Mouse (Mus musculus): ENCODE results near the gene Szt2.

Gene Szt2

GRCm38 (mm10) chr4:118413553-118413952 is 4.5 kb upstream of the Szt2 start:
- no peak for DNase-seq (ENCODE audit: low spot score in 2 of 2)

DNA sequence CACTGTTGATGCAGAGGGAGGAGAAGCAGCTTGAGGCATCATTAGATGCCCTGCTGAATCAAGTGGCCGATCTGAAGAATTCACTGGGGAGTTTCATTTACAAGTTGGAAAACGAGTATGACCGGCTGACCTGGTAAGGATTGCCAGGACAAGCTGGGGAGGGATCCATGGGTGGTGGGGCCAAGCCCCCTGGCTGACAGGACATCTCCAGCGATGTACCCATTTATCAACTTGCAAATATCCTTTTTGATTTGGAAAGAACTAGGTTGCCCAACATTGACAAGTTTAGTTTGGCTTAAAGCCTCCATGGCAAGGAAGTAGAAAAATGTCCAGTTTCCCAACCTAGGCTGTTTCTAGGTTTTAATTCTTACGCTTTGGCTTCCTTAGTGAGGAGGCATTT is 1.8 kb upstream of the Szt2 start:
- no peak for DNase-seq (ENCODE audit: low spot score in 2 of 2)

DNA sequence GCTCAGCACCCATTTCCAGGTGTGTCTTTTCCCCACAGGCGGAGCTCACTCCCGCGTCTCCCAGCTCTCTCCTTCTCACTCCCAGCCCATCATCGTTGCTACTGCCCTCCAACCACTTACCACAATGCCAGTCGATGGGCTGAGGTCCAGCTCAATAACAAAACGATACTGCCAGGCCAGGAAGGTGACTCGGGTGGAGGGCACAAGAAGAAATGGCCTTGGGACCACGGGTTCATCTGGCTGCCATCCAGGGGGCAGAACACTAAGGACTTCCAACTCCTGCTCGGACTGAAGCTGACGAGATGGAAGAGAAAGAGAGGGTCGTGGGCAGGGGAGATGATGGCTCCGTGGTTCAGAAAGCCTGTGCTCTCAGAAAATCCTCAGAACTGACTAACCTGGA is 6.4 kb downstream of the Szt2 start:
- DNase-seq (ENCODE audit: low spot score in 2 of 2) = no peak

- no peak for DNase-seq (ENCODE audit: low spot score in 2 of 2)
Measured at GRCm38 (mm10) chr4:118401918-118402317, 7.2 kb downstream of the Szt2 start.

DNA sequence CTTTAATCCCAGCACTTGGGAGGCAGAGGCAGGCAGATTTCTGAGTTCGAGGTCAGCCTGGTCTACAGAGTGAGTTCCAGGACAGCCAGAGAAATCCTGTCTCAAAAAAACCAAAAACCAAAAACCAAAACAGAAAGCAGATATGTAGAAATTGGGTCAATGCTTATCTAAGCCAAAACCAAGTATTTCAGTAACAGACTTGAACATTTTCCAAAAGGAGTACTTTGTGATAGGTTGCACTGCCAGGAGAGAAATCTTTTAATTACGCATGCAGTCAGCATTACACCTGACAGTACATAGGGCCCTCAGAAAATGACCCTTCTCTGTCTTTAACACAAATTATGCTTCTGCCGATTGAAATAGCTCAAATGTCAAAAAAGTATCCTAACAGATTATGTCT is 7.7 kb downstream of the Szt2 start:
- no peak for DNase-seq (ENCODE audit: low spot score in 2 of 2)

DNA sequence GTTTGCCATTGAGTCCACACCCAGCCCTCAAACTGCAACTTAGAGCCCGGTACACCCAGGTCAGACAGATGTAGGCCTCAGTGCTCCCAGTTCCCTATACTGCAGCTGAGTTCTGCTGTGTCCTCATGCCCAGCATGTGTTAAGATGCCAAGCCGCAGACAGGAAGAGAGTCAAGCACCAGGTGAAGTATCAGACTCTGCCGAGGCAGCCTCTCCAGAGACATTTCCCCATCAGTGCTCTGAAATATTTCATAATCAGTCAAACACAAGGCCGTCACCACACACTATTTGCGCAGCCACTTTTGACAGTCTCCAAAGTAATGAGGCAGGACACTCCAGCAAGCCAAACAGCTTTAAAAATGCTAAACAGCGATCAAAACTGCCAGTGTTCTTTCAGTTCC is 10.7 kb downstream of the Szt2 start:
- no peak for DNase-seq (ENCODE audit: low spot score in 2 of 2)

GRCm38 (mm10) chr4:118396433-118396832 is 12.6 kb downstream of the Szt2 start:
- DNase-seq (ENCODE audit: low spot score in 2 of 2) = no peak

DNA sequence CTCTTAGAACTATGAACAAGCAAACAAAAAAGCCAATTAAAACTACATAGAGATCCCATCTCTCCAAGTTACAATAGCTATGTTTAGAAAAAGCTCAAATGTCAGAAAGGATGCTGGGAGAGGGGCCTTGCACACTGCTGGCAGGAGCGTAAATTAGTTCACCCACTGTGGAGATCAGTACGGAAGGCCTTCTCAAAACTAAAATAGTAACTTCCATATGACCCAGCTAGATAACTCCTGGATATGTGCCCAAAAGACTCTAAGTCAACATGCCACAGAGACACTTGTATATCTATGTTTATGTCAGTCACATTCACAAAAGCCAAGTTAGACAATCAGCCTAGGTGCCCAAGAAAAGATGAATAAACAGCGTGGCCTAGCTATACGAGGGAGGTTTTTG is 13.8 kb downstream of the Szt2 start:
- DNase-seq (ENCODE audit: low spot score in 2 of 2) = no peak

DNA sequence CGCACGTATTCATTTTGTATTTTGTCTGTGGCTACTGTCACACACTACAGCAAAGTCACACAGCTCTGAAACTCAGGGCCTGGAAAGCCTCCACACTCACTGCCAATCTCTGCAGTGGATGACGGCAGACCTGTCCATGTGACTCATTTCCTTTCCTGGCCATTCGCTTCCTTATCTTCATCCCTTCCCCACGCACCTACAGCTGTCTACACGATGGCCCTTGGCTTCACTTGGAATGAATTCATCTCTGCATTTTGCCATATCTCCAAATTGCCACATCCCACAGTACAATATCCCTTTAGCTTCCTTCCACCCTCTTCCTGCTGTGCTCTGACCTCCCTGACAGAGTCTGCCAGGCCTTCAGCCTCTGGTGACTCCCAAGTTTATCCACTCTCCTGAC is 14.6 kb downstream of the Szt2 start:
- DNase-seq (ENCODE audit: low spot score in 2 of 2) = no peak

GRCm38 (mm10) chr4:118390146-118390545 is 18.9 kb downstream of the Szt2 start:
- DNase-seq (ENCODE audit: low spot score in 2 of 2) = no peak

GRCm38 (mm10) chr4:118387316-118387715 is 21.8 kb downstream of the Szt2 start:
- no peak for DNase-seq (ENCODE audit: low spot score in 2 of 2)

GRCm38 (mm10) chr4:118383271-118383670 is 25.8 kb downstream of the Szt2 start:
- no peak for DNase-seq (ENCODE audit: low spot score in 2 of 2)

DNA sequence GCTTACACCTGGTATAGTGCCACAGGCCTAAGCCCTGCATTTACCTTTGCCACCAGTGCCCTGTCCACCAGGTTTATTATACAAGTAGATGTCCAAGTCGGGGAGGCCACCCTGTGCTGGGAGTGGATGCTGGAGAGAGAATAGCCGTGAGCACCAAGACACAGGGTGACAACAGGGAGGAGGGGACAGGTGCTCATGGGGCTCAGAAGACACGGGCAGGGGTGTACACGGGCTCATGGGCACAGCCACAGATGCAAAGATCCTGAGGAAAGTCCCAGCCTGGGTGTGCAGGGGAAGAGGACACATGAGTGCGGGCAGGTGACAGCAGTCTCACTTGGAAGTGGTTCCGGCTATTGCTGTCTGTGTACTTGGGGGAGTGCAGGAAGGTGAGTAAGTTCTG is 33.1 kb downstream of the Szt2 start:
- no peak for DNase-seq (ENCODE audit: low spot score in 2 of 2)

DNA sequence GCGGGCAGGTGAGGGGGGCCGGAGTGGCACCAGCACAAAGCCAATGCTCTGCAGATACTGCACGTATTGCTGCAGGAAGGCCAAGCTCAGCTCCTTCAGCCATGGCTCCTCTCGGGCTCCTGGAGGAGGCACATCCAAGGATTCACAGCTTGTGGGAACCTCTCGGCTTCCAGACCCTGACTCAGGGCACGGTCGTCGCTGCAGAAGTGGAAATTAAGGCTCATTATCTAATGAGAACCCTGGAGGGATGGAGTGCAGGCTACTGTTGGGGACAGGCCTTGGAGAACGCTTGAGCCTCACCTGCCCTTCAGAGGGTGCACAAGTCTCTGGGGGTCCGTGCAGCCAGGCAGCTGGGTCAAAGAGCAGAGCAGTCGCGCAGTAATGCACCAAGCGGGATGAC is 37.3 kb downstream of the Szt2 start:
- DNase-seq (ENCODE audit: low spot score in 2 of 2) = no peak

DNA sequence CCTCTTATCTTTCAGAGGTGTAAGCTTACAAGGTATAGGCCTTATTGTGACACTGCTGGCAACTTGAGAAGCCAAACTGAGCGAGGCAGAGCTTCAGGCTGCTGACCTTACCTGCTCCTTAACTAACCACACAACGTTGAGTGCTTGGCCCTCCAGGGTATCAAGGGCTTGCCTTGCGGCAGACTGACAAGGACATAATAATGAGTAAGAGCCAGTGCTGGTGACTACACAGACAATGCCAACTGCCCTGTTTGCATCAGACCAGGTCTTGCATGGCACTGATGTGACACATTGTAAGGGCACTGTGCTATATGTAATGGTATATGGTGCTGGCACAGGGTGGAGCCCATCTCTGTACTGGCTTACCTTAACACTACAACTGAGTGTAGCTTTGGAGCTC is 40.5 kb downstream of the Szt2 start:
- no peak for DNase-seq (ENCODE audit: low spot score in 2 of 2)

GRCm38 (mm10) chr4:118367551-118367950 is 41.5 kb downstream of the Szt2 start:
- no peak for DNase-seq (ENCODE audit: low spot score in 2 of 2)

GRCm38 (mm10) chr4:118365991-118366390 is 43.1 kb downstream of the Szt2 start:
- no peak for DNase-seq (ENCODE audit: low spot score in 2 of 2)

DNA sequence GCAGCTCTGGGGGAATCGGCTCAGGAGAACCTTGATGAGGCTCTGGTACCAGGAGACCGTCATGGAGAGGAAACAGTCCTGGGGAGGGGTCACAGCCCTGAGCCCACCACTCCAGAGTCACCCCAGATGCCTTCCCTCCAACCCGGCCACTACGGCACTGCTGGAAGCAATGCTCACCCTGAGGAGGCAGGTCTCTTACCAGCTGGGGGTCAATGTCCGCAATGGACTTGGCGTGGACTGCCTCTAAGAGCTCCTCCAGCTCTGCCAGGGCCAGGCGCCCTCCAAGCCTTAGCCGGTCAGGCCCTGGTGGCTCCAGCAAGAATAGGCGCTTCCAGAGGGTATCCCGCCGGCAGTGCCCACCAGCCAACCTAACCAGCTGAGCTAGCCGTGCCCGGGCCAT is 44.4 kb downstream of the Szt2 start:
- no peak for DNase-seq (ENCODE audit: low spot score in 2 of 2)

DNA sequence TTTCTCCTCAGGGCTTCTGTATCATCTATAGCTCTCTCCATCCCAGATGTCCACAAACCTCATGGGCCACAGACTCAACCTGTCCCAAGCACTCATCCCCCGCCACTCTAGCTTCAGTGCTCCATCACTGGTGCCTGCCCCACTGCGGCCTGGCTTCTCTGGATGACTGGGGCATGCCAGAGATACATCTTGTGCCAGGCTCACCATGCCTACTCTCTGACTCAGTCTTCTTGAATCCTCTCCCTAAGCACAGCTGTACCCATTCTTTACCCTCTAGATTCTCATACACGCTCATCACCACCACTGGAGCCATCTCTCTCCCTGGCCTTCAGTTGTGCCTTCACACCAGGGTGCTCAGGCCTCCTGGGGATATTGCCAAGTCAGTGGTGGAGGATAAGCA is 45.1 kb downstream of the Szt2 start:
- no peak for DNase-seq (ENCODE audit: low spot score in 2 of 2)

DNA sequence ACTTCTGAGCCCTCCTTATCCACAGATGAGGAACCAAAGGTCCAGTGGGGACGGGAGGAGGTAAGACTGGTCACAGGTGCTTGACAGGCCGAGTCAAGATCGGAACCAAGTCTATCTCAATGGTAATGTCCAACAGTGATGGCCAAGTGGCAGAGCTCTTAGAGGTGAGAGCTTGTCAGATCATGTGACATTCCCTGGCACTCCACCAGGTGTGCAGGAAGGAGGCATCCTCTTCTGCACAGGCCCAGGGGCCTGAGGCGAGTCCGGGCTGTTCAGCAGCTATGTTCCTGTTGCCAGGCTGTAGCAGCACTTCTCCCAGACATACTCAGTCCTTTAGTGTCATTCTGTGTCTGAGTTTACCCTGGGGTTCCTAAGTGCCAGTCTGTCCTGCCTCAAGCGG is 46.2 kb downstream of the Szt2 start:
- no peak for DNase-seq (ENCODE audit: low spot score in 2 of 2)

DNA sequence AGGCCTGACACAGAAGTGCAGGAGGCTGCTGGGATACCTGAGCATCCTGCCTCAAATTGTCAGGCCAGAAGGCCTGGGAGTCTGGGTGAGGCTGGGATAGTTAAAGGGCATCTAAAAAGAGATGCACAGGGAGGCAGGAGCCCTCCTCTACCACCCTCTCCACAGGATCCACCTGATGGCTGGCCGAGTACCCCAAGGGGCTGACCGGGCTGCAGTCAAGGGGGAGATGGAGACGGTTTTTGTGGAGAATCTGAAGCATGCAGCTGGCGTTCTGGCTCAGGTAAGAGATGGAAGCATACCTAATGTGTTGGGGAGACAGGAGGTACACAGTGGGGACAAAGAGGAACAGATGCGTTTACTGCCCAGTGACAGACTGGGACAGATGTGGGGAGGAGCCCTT is 47.6 kb downstream of the Szt2 start:
- no peak for DNase-seq (ENCODE audit: low spot score in 2 of 2)

DNA sequence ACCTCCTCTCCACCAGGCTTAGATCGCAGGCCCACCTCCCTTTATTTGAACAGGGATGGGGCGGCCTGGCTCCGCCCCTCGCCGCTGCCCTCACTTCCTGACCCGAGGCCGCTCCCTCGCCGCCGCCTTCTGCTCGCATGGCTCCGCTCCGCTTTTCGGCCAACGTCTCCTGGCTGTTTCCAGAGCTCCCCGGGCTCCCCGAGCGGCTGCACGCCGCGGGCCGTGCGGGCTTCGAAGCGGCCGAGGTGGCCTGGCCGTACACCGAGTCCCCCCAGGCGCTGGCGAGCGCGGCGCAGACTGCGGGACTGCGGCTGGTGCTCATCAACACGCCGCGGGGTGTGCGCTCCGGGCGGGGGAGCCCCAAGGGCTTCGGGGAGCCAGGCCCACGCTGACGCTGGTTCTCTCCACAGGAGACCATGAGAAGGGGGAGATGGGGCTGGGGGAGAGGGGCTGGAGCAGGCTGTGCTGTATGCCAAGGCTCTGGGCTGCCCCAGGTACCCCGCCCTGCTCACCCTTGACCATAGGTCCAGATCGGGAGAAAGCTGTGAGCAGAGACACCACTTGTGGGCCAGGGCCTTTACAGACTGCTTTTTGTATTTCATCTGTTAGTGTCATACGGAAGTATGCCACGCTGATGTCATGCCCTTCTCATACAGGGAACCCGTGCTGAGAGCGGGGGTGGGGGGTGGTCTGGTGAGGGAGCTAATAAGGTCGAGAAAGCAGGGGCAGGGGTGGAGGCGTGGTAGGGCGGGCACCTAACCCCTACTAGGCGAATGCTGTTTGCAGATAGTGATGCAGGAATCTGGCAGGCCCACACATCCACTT is 49.0 kb downstream of the Szt2 start:
- peak; percentile 22 to 38 for DNase-seq (ENCODE audit: low spot score in 2 of 2)

- no peak for DNase-seq (ENCODE audit: low spot score in 2 of 2)
Measured at GRCm38 (mm10) chr4:118359211-118359895, 49.7 kb downstream of the Szt2 start.

All from natural killer cell, adult 2 months (primary cell).